Mouse (Mus musculus) hindbrain, embryonic 14.5 days (tissue): ENCODE measurements around the gene Slc39a9. TPM values are rescaled to one million over a fixed set of nuclear protein-coding genes. Genes with fewer than 3 reads are reported as not detected.

Source experiments
- ATAC-seq: fragments of 200-750 bp; cut with Nextera tagmentation; 2 replicates; pipeline ENCODE4 v1.8.0; 2017; ENCODE audit warnings: moderate number of reproducible peaks, mild to moderate bottlenecking, moderate TSS enrichment, moderate library complexity; ENCODE audit not compliant: low FRiP score
- DNase-seq: peaks from one replicate; pipeline ENCODE4 v3.0.0-alpha.2; 2015; ENCODE audit warnings: low spot score
- H3K27ac ChIP-seq: fragments of 300-500 bp; sonication (generic); 2 replicates; pipeline ENCODE4 v1.5.1; 2014; ENCODE audit warnings: mild to moderate bottlenecking, moderate library complexity
- H3K27me3 ChIP-seq: fragments of 300-500 bp; sonication (generic); 2 replicates; pipeline ENCODE4 v1.6.1; 2014; ENCODE audit warnings: mild to moderate bottlenecking, low read length, mixed read lengths; ENCODE audit not compliant: control insufficient read depth, insufficient read depth
- H3K36me3 ChIP-seq: fragments of 300-500 bp; sonication (generic); replicated peaks from 2 replicates; pipeline ENCODE4 v1.6.1; 2014; ENCODE audit not compliant: control insufficient read depth, insufficient read depth
- H3K4me1 ChIP-seq: fragments of 300-500 bp; sonication (generic); replicated peaks from 2 replicates; pipeline ENCODE4 v1.6.1; 2014; ENCODE audit warnings: antibody characterized with exemption, low read length, mixed read lengths; ENCODE audit not compliant: control insufficient read depth, insufficient read depth
- H3K4me2 ChIP-seq: fragments of 300-500 bp; sonication (generic); replicated peaks from 2 replicates; pipeline ENCODE4 v1.6.1; 2014; ENCODE audit warnings: mild to moderate bottlenecking, moderate library complexity
- H3K4me3 ChIP-seq: fragments of 300-500 bp; sonication (generic); replicated peaks from 2 replicates; pipeline ENCODE4 v1.5.1; 2014; ENCODE audit warnings: mild to moderate bottlenecking, low read length
- H3K9ac ChIP-seq: fragments of 300-500 bp; sonication (generic); 2 replicates; pipeline ENCODE4 v1.6.1; 2014
- H3K9me3 ChIP-seq: fragments of 300-500 bp; sonication (generic); 2 replicates; pipeline ENCODE4 v1.6.1; 2016; ENCODE audit warnings: low read length; ENCODE audit not compliant: control insufficient read depth
- WGBS: fragments of 180-500 bp; shearing (Covaris S2); extraction: QIAGEN DNeasy Blood & Tissue Kit; methylation state at CpG from one replicate; pipeline ENCODE4 v1.1.7; 2014; 5-methylcytosine and 5-hydroxymethylcytosine counted together
- polyA plus RNA-seq: library from polyadenylated mRNA; unstranded; fragments of >200 nt; fragmentation: Nextera tagmentation; extraction: Ambion mirVana; gene quantifications from 2 replicates; pipeline ENCODE4 v1.2.1, GENCODE M21; 2014

Slc39a9 gene
- polyA plus RNA-seq, 1 experiment from 2014 or later, result 27.2 TPM

GRCm38 (mm10) chr12:80673170-80673569 is 29.5 kb downstream of the Slc39a9 start:
- no peak overlapping the region for H3K27ac ChIP-seq
- H3K4me1 ChIP-seq, result no peaks in the 10 kb centered on the region
- no peaks in the 10 kb centered on the region for H3K9me3 ChIP-seq
- H3K4me3 ChIP-seq, result no peak overlapping the region
- no peak overlapping the region for H3K9ac ChIP-seq
- WGBS, result 17% methylated on average over 3 of the region's 3 CpGs
- H3K36me3 ChIP-seq, result peaks cover 48% of the 10 kb centered on the region
- no peak for ATAC-seq
- peak; percentile 74 for DNase-seq
- no peaks in the 10 kb centered on the region for H3K27me3 ChIP-seq
- H3K4me2 ChIP-seq, result no peak overlapping the region

GRCm38 (mm10) chr12:80681340-80681739 is 37.7 kb downstream of the Slc39a9 start:
- H3K4me2 ChIP-seq, result no peak overlapping the region
- H3K4me3 ChIP-seq, result no peak overlapping the region
- 84% methylated on average over 1 of the region's 1 CpGs for WGBS

GRCm38 (mm10) chr12:80683554-80683953 is 39.9 kb downstream of the Slc39a9 start:
- Histone ChIP-seq H3K27me3 (no peaks in the 10 kb centered on the region), H3K9ac (no peak overlapping the region), H3K4me3 (no peak overlapping the region), H3K4me2 (no peak overlapping the region), H3K27ac (no peak overlapping the region), H3K9me3 (no peaks in the 10 kb centered on the region), H3K4me1 (no peaks in the 10 kb centered on the region), H3K36me3 (peaks cover 13% of the 10 kb centered on the region)
- DNase-seq, result no peak
- 94% methylated on average over 3 of the region's 3 CpGs for WGBS
- ATAC-seq, result no peak

More at GRCm38 (mm10) chr12:80681340-80681739, 37.7 kb downstream of the Slc39a9 start:
- DNase-seq (peak; percentile 69), ATAC-seq (no peak)
- peaks cover 25% of the 10 kb centered on the region for H3K36me3 ChIP-seq
- no peak overlapping the region for H3K27ac ChIP-seq
- no peaks in the 10 kb centered on the region for H3K9me3 ChIP-seq
- no peaks in the 10 kb centered on the region for H3K4me1 ChIP-seq
- H3K27me3 ChIP-seq, result no peaks in the 10 kb centered on the region
- no peak overlapping the region for H3K9ac ChIP-seq

GRCm38 (mm10) chr12:80684316-80684715 is 40.6 kb downstream of the Slc39a9 start:
- no peak overlapping the region for H3K4me2 ChIP-seq
- H3K27ac ChIP-seq, result no peak overlapping the region
- peaks cover 7% of the 10 kb centered on the region; the same call in 1 of the 2 replicates for H3K36me3 ChIP-seq
- H3K9ac ChIP-seq, result no peak overlapping the region
- no peaks in the 10 kb centered on the region for H3K4me1 ChIP-seq
- no peaks in the 10 kb centered on the region for H3K9me3 ChIP-seq
- H3K27me3 ChIP-seq, result no peaks in the 10 kb centered on the region
- DNase-seq (no peak), ATAC-seq (no peak)
- 75% methylated on average over 3 of the region's 3 CpGs for WGBS
- H3K4me3 ChIP-seq, result no peak overlapping the region

GRCm38 (mm10) chr12:80687788-80688211 is 44.1 kb downstream of the Slc39a9 start:
- DNase-seq (peak; percentile 66), ATAC-seq (no peak)
- Histone ChIP-seq H3K9ac (no peak overlapping the region), H3K4me2 (no peak overlapping the region), H3K9me3 (no peaks in the 10 kb centered on the region), H3K27ac (no peak overlapping the region), H3K4me1 (peaks cover 10% of the 10 kb centered on the region; the same call in 1 of the 2 replicates), H3K36me3 (no peaks in the 10 kb centered on the region), H3K4me3 (no peak overlapping the region), H3K27me3 (peaks cover 23% of the 10 kb centered on the region)
- 63% methylated on average over 10 of the region's 10 CpGs for WGBS

- DNase-seq (no peak), ATAC-seq (no peak)
- H3K36me3 ChIP-seq, result no peaks in the 10 kb centered on the region
- H3K27ac ChIP-seq, result no peak overlapping the region
- 51% methylated on average over 5 of the region's 5 CpGs for WGBS
- H3K9ac ChIP-seq, result no peak overlapping the region
- no peak overlapping the region for H3K4me3 ChIP-seq
- peaks cover 14% of the 10 kb centered on the region; the same call in 1 of the 2 replicates for H3K4me1 ChIP-seq
- H3K9me3 ChIP-seq, result no peaks in the 10 kb centered on the region
- H3K27me3 ChIP-seq, result peaks cover 42% of the 10 kb centered on the region
- no peak overlapping the region for H3K4me2 ChIP-seq
Measured at GRCm38 (mm10) chr12:80689696-80690095, 46.0 kb downstream of the Slc39a9 start.

- H3K27ac ChIP-seq, result no peak overlapping the region
- no peak overlapping the region for H3K9ac ChIP-seq
- ATAC-seq (no peak), DNase-seq (no peak)
- no peaks in the 10 kb centered on the region for H3K36me3 ChIP-seq
- H3K4me2 ChIP-seq, result peak overlapping the region; percentile 52
- H3K9me3 ChIP-seq, result no peaks in the 10 kb centered on the region
- peak overlapping the region; percentile 35; the same call in 1 of the 2 replicates for H3K4me3 ChIP-seq
- H3K27me3 ChIP-seq, result peaks cover 44% of the 10 kb centered on the region
- peaks cover 14% of the 10 kb centered on the region; the same call in 1 of the 2 replicates for H3K4me1 ChIP-seq
- 16% methylated on average over 12 of the region's 12 CpGs for WGBS
Measured at GRCm38 (mm10) chr12:80691671-80692091, 48.0 kb downstream of the Slc39a9 start.

GRCm38 (mm10) chr12:80692269-80692972 is 48.7 kb downstream of the Slc39a9 start, which contains the start of gene Plekhd1:
TSS of gene Plekhd1 (plus strand) at chr12:80692591.
- 1% methylated on average over 51 of the region's 52 CpGs for WGBS
- H3K4me1 ChIP-seq, result peaks cover 14% of the 10 kb centered on the region; the same call in 1 of the 2 replicates
- peak within 1 kb of the TSS; percentile 52 for H3K4me2 ChIP-seq
- DNase-seq, result no peak
- no peak within 1 kb of the TSS for H3K27ac ChIP-seq
- peak within 1 kb of the TSS; percentile 35 for H3K4me3 ChIP-seq
- peaks cover 44% of the 10 kb centered on the region for H3K27me3 ChIP-seq
- peak within 1 kb of the TSS; percentile 45; the same call in 1 of the 2 replicates for H3K9ac ChIP-seq
- no peaks in the 10 kb centered on the region for H3K36me3 ChIP-seq
- peak; percentile 57; the same call in 1 of the 2 replicates for ATAC-seq
- H3K9me3 ChIP-seq, result no peaks in the 10 kb centered on the region

- H3K36me3 ChIP-seq, result no peaks in the 10 kb centered on the region
- H3K9me3 ChIP-seq, result no peaks in the 10 kb centered on the region
- H3K27ac ChIP-seq, result no peak overlapping the region
- ATAC-seq, result no peak
- no peak for DNase-seq
- no peak overlapping the region for H3K4me3 ChIP-seq
- WGBS, result 49% methylated on average over 2 of the region's 2 CpGs
- no peak overlapping the region for H3K4me2 ChIP-seq
- peaks cover 44% of the 10 kb centered on the region for H3K27me3 ChIP-seq
- peaks cover 14% of the 10 kb centered on the region; the same call in 1 of the 2 replicates for H3K4me1 ChIP-seq
- no peak overlapping the region for H3K9ac ChIP-seq
Measured at GRCm38 (mm10) chr12:80693700-80694099, 50.0 kb downstream of the Slc39a9 start.
